ENCODE assay signal across 31 mouse cellular contexts in the genomic region with DNA sequence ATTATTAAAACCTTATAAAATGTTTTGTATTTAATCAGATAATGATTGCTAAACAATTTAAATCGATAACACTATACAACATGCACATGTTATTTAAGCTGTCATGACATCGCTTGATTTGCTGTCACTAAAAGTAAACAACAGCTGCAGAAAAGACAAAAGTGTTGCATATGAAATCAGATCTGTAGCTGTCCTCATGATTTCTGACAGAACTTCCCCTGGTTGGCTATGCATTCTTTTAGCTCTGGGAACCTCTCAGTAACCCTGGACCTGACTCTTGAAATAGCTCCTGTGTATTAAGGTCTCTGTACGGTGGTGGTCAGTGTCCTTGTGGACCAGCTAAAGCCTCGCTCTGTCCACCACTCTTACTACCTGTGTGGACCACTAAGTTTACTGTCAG. TPM values are rescaled to one million over a fixed set of nuclear protein-coding genes. Genes with fewer than 3 reads are reported as not detected.
DNase-seq lines count a peak whose midpoint lies in the region; ATAC-seq and TF ChIP-seq lines count a peak whose summit lies in the region.
"Had no signal": no experiment of that assay in that cellular context is flagged by ENCODE, and none has a peak within 500 bp of the region (broad histone marks: within the 10 kb centered on the region; RNA-seq: fewer than 3 reads in every experiment).

No protein-coding gene starts in this region.

- peak; percentile 76 for ATAC-seq in forebrain, embryonic 13.5 days
- ATAC-seq in forebrain, embryonic 12.5 days (ENCODE audit: low FRiP score): no peak
- ATAC-seq in hindbrain, postnatal 0 days: no peak
- ATAC-seq in forebrain, postnatal 0 days: peak; percentile 40; the same call in 1 of the 2 replicates
- ATAC-seq: CD4-positive, CD25-positive, alpha-beta regulatory T cell, adult 4 months; intestine, postnatal 0 days had no signal

- peak; percentile 3 for DNase-seq in hindbrain, postnatal 0 days (ENCODE audit: low spot score)
- no peak for DNase-seq in hindbrain, embryonic 10.5 days (ENCODE audit: low spot score)
- peak; percentile 74 for DNase-seq in brain, embryonic 14.5 days (ENCODE audit: low read depth)
- DNase-seq in forebrain, postnatal 0 days: peak; percentile 21
- DNase-seq in heart, embryonic 10.5 days (ENCODE audit: low spot score): no peak
- DNase-seq: adrenal gland, adult 2 months; adrenal gland, postnatal 14 days; cerebellum, adult 18-20 months; cerebellum, adult 9-10 months; cerebellum, postnatal 14 days; gastrocnemius, adult 2 months; gastrocnemius, postnatal 14 days; heart, adult 11 months; heart, postnatal 10 days; heart, postnatal 36 days; kidney, adult 2 months had no signal

- TF ChIP-seq CTCF in hindbrain, postnatal 0 days (IDR thresholded peaks at IDR 0.05; ENCODE audit: low read depth): no peak
- no peak for TF ChIP-seq CTCF in brain, embryonic 14.5 days (IDR thresholded peaks at IDR 0.05; ENCODE audit: borderline replicate concordance, extremely low read depth, insufficient read depth, insufficient read length)
- no peak for TF ChIP-seq CTCF in forebrain, postnatal 0 days (IDR thresholded peaks at IDR 0.05; ENCODE audit: low read depth)

- 76% methylated on average over 4 of the region's 4 CpGs for WGBS in forebrain, embryonic 13.5 days
- WGBS in forebrain, embryonic 12.5 days: 76% methylated on average over 4 of the region's 4 CpGs
- WGBS in hindbrain, postnatal 0 days: 74% methylated on average over 4 of the region's 4 CpGs
- WGBS in hindbrain, embryonic 10.5 days: 87% methylated on average over 4 of the region's 4 CpGs
- WGBS in forebrain, postnatal 0 days: 52% methylated on average over 4 of the region's 4 CpGs
- WGBS in heart, embryonic 10.5 days: 79% methylated on average over 4 of the region's 4 CpGs

- H3K4me2 ChIP-seq in forebrain, embryonic 13.5 days: no peak overlapping the region
- H3K4me2 ChIP-seq in forebrain, embryonic 12.5 days: no peak overlapping the region
- no peak overlapping the region for H3K4me2 ChIP-seq in hindbrain, postnatal 0 days (ENCODE audit: low read depth, low read length)
- H3K4me2 ChIP-seq in forebrain, postnatal 0 days (ENCODE audit: low read depth): no peak overlapping the region
- H3K4me2 ChIP-seq: embryonic facial prominence, embryonic 12.5 days; heart, embryonic 12.5 days; heart, embryonic 15.5 days; hindbrain, embryonic 14.5 days had no signal

- TF ChIP-seq POLR2A in brain, embryonic 14.5 days (IDR thresholded peaks at IDR 0.05; ENCODE audit: borderline replicate concordance, extremely low read depth, insufficient read depth, insufficient read length, poor library complexity, severe bottlenecking): no peak

- H3K4me1 ChIP-seq in forebrain, embryonic 13.5 days: no peaks in the 10 kb centered on the region
- no peaks in the 10 kb centered on the region; the same call in 1 of the 2 replicates for H3K4me1 ChIP-seq in forebrain, embryonic 12.5 days
- H3K4me1 ChIP-seq in hindbrain, postnatal 0 days (ENCODE audit: insufficient read depth, low read length): no peaks in the 10 kb centered on the region
- no peaks in the 10 kb centered on the region for H3K4me1 ChIP-seq in hindbrain, embryonic 10.5 days (replicated peaks)
- H3K4me1 ChIP-seq in forebrain, postnatal 0 days (ENCODE audit: insufficient read depth): no peaks in the 10 kb centered on the region
- no peaks in the 10 kb centered on the region for H3K4me1 ChIP-seq in heart, embryonic 10.5 days
- H3K4me1 ChIP-seq: embryonic facial prominence, embryonic 12.5 days; heart, embryonic 12.5 days; heart, embryonic 15.5 days had no signal

- no peak overlapping the region for H3K4me3 ChIP-seq in forebrain, embryonic 13.5 days
- no peak overlapping the region for H3K4me3 ChIP-seq in forebrain, embryonic 12.5 days (replicated peaks)
- H3K4me3 ChIP-seq in hindbrain, postnatal 0 days (ENCODE audit: low read length): no peak overlapping the region
- H3K4me3 ChIP-seq in hindbrain, embryonic 10.5 days: no peak overlapping the region
- no peak overlapping the region for H3K4me3 ChIP-seq in forebrain, postnatal 0 days (ENCODE audit: low read depth, low read length)
- H3K4me3 ChIP-seq in heart, embryonic 10.5 days: no peak overlapping the region
- H3K4me3 ChIP-seq: embryonic facial prominence, embryonic 12.5 days; erythroblast, embryonic 14.5 days; gastrocnemius, adult 2 months; heart, embryonic 12.5 days; heart, embryonic 15.5 days had no signal

- H3K27ac ChIP-seq in forebrain, embryonic 13.5 days: no peak overlapping the region
- H3K27ac ChIP-seq in forebrain, embryonic 12.5 days: no peak overlapping the region
- no peak overlapping the region for H3K27ac ChIP-seq in hindbrain, postnatal 0 days
- no peak overlapping the region for H3K27ac ChIP-seq in hindbrain, embryonic 10.5 days
- H3K27ac ChIP-seq in forebrain, postnatal 0 days (ENCODE audit: low read depth, low read length): no peak overlapping the region
- H3K27ac ChIP-seq in heart, embryonic 10.5 days: no peak overlapping the region
- H3K27ac ChIP-seq: embryonic facial prominence, embryonic 12.5 days; gastrocnemius, adult 2 months; heart, embryonic 15.5 days; hindbrain, embryonic 14.5 days had no signal

- H3K27me3 ChIP-seq in forebrain, embryonic 13.5 days: no peaks in the 10 kb centered on the region
- H3K27me3 ChIP-seq in forebrain, embryonic 12.5 days: no peaks in the 10 kb centered on the region
- no peaks in the 10 kb centered on the region for H3K27me3 ChIP-seq in hindbrain, postnatal 0 days (ENCODE audit: insufficient read depth, low read length)
- no peaks in the 10 kb centered on the region for H3K27me3 ChIP-seq in hindbrain, embryonic 10.5 days (ENCODE audit: insufficient read depth, poor library complexity, severe bottlenecking)
- H3K27me3 ChIP-seq in forebrain, postnatal 0 days (ENCODE audit: insufficient read depth, low read length): no peaks in the 10 kb centered on the region
- no peaks in the 10 kb centered on the region for H3K27me3 ChIP-seq in heart, embryonic 10.5 days (ENCODE audit: insufficient read depth, poor library complexity, severe bottlenecking)
- H3K27me3 ChIP-seq: embryonic facial prominence, embryonic 12.5 days; heart, embryonic 12.5 days; heart, embryonic 15.5 days had no signal

- H3K9me3 ChIP-seq in forebrain, embryonic 13.5 days (replicated peaks): no peaks in the 10 kb centered on the region
- no peaks in the 10 kb centered on the region for H3K9me3 ChIP-seq in forebrain, embryonic 12.5 days
- no peaks in the 10 kb centered on the region for H3K9me3 ChIP-seq in hindbrain, postnatal 0 days (ENCODE audit: low read length)
- H3K9me3 ChIP-seq in hindbrain, embryonic 10.5 days: no peaks in the 10 kb centered on the region
- no peaks in the 10 kb centered on the region for H3K9me3 ChIP-seq in forebrain, postnatal 0 days (ENCODE audit: low read length)
- H3K9me3 ChIP-seq in heart, embryonic 10.5 days: no peaks in the 10 kb centered on the region
- H3K9me3 ChIP-seq: embryonic facial prominence, embryonic 12.5 days; heart, embryonic 12.5 days; heart, embryonic 15.5 days had no signal

- no peak overlapping the region for H3K9ac ChIP-seq in forebrain, embryonic 13.5 days
- no peak overlapping the region for H3K9ac ChIP-seq in forebrain, embryonic 12.5 days
- H3K9ac ChIP-seq in hindbrain, postnatal 0 days (replicated peaks; ENCODE audit: low read length): no peak overlapping the region
- H3K9ac ChIP-seq in forebrain, postnatal 0 days: no peak overlapping the region
- H3K9ac ChIP-seq: embryonic facial prominence, embryonic 12.5 days; heart, embryonic 12.5 days; heart, embryonic 15.5 days; hindbrain, embryonic 14.5 days had no signal

- H3K36me3 ChIP-seq in forebrain, embryonic 13.5 days (ENCODE audit: poor library complexity, severe bottlenecking): no peaks in the 10 kb centered on the region
- H3K36me3 ChIP-seq in forebrain, embryonic 12.5 days (replicated peaks): no peaks in the 10 kb centered on the region
- no peaks in the 10 kb centered on the region for H3K36me3 ChIP-seq in hindbrain, postnatal 0 days (ENCODE audit: insufficient read depth, low read length)
- H3K36me3 ChIP-seq in hindbrain, embryonic 10.5 days: no peaks in the 10 kb centered on the region
- no peaks in the 10 kb centered on the region for H3K36me3 ChIP-seq in forebrain, postnatal 0 days (ENCODE audit: insufficient read depth)
- no peaks in the 10 kb centered on the region for H3K36me3 ChIP-seq in heart, embryonic 10.5 days
- H3K36me3 ChIP-seq: embryonic facial prominence, embryonic 12.5 days; heart, embryonic 12.5 days; heart, embryonic 15.5 days had no signal

RNA-seq across cellular contexts. Expression of gene Gm11232, which starts 30.7 kb away (rescaled TPM):
- polyA plus RNA-seq in forebrain, embryonic 13.5 days (2015; fragmentation: Nextera tagmentation; extraction: Ambion mirVana): not detected in 2 replicates
- polyA plus RNA-seq in forebrain, embryonic 12.5 days (2016; fragmentation: Nextera tagmentation; extraction: Ambion mirVana): not detected in 2 replicates
- total RNA-seq in hindbrain, postnatal 0 days (2014; rRNA removed): 0.79 TPM in 1 of 2 replicates, not detected in the other
- polyA plus RNA-seq in hindbrain, postnatal 0 days (2015; fragmentation: Nextera tagmentation; extraction: Ambion mirVana): not detected in 2 replicates
- polyA plus RNA-seq in hindbrain, embryonic 10.5 days (2016; fragmentation: Nextera tagmentation; extraction: Ambion mirVana): 0.19 TPM in 1 of 2 replicates, not detected in the other
- polyA plus RNA-seq in brain, embryonic 14.5 days (2012; rRNA removed): 0.07 TPM in 1 of 2 replicates, not detected in the other
- total RNA-seq in forebrain, postnatal 0 days (2014; rRNA removed): 6.7 TPM in 1 of 2 replicates, not detected in the other
- polyA plus RNA-seq in forebrain, postnatal 0 days (2015; fragmentation: Nextera tagmentation; extraction: Ambion mirVana): not detected in 2 replicates
- polyA plus RNA-seq in heart, embryonic 10.5 days (2016; fragmentation: Nextera tagmentation; extraction: Ambion mirVana): 0.25 TPM in 1 of 2 replicates, not detected in the other
- total RNA-seq: adrenal gland, adult 2 months; adrenal gland, postnatal 14 days; gastrocnemius, adult 2 months; gastrocnemius, postnatal 14 days; gastrocnemius, postnatal 4 days; heart, adult 8-10 months; heart, postnatal 10 days; heart, postnatal 36 days; MEL had no signal
- polyA plus RNA-seq: adrenal gland, adult 2 months; C2C12; CD4-positive, CD25-positive, alpha-beta regulatory T cell, adult 4 months; erythroblast, embryonic 14.5 days; frontal cortex, adult 2 months; heart, embryonic 15.5 days; hindbrain, embryonic 11.5 days; hindbrain, embryonic 14.5 days; intestine, postnatal 0 days; kidney, adult 2 months had no signal

Comparison
In these comparisons a context has a peak if more than half of its experiments do, and no peak if none do; other contexts are left out.
1. ATAC-seq: peak in forebrain, embryonic 13.5 days (single experiment) and forebrain, postnatal 0 days (single experiment); none in forebrain, embryonic 12.5 days (single experiment) and hindbrain, postnatal 0 days (single experiment).
2. DNase-seq: peak in hindbrain, postnatal 0 days (single experiment), brain, embryonic 14.5 days (single experiment) and forebrain, postnatal 0 days (single experiment); none in hindbrain, embryonic 10.5 days (single experiment) and heart, embryonic 10.5 days (single experiment).